Mouse (Mus musculus) embryonic facial prominence, embryonic 10.5 days (tissue): ENCODE data around the gene Itgb1bp1. TPM values are rescaled to one million over a fixed set of nuclear protein-coding genes. Genes with fewer than 3 reads are reported as not detected.
A peak's percentile ranks its signal among the peaks of the same experiment; 100 is the strongest.

Experiments used
- DNase-seq: peaks from one replicate; pipeline ENCODE4 v3.0.0-alpha.2; 2017; ENCODE audit warnings: low spot score
- H3K27ac ChIP-seq: fragments of 300-500 bp; sonication (generic); replicated peaks from 2 replicates; pipeline ENCODE4 v1.5.1; 2016; ENCODE audit warnings: mild to moderate bottlenecking
- H3K27me3 ChIP-seq: fragments of 300-500 bp; sonication (generic); replicated peaks from 2 replicates; pipeline ENCODE4 v1.6.1; 2016; ENCODE audit warnings: low read depth, mild to moderate bottlenecking; ENCODE audit not compliant: poor library complexity, severe bottlenecking
- H3K36me3 ChIP-seq: fragments of 300-500 bp; sonication (generic); replicated peaks from 2 replicates; pipeline ENCODE4 v1.6.1; 2016; ENCODE audit warnings: mild to moderate bottlenecking, moderate library complexity
- H3K4me1 ChIP-seq: fragments of 300-500 bp; sonication (generic); 2 replicates; pipeline ENCODE4 v1.6.1; 2016
- H3K4me3 ChIP-seq: fragments of 300-500 bp; sonication (generic); 2 replicates; pipeline ENCODE4 v1.5.1; 2016; ENCODE audit warnings: mild to moderate bottlenecking, moderate library complexity
- H3K9me3 ChIP-seq: fragments of 300-500 bp; sonication (generic); 2 replicates; pipeline ENCODE4 v1.6.1; 2016; ENCODE audit warnings: mild to moderate bottlenecking
- WGBS: fragments of 180-500 bp; shearing (Covaris S2); methylation state at CpG from one replicate; pipeline ENCODE4 v1.1.7; 2016; 5-methylcytosine and 5-hydroxymethylcytosine counted together
- polyA plus RNA-seq: library from polyadenylated mRNA; unstranded; fragments of >200 nt; fragmentation: Nextera tagmentation; extraction: Ambion mirVana; gene quantifications from 2 replicates; pipeline ENCODE4 v1.2.1, GENCODE M21; 2016

Gene Itgb1bp1
- polyA plus RNA-seq, 1 experiment from 2014 or later = 45.6 TPM

- WGBS = 90% methylated on average over 4 of the region's 4 CpGs
- H3K27ac ChIP-seq = no peak overlapping the region
- peaks cover 8% of the 10 kb centered on the region; the same call in 1 of the 2 replicates for H3K4me1 ChIP-seq
- no peak overlapping the region for H3K4me3 ChIP-seq
- no peaks in the 10 kb centered on the region for H3K27me3 ChIP-seq
- no peak for DNase-seq
- peaks cover 72% of the 10 kb centered on the region for H3K36me3 ChIP-seq
- H3K9me3 ChIP-seq = no peaks in the 10 kb centered on the region
Observed at GRCm38 (mm10) chr12:21320317-21320716, 34.2 kb upstream of the Itgb1bp1 start.

GRCm38 (mm10) chr12:21318143-21318895, 32.2 kb upstream of the Itgb1bp1 start:
- DNase-seq = peak; percentile 71
- peaks cover 8% of the 10 kb centered on the region; the same call in 1 of the 2 replicates for H3K4me1 ChIP-seq
- H3K27ac ChIP-seq = no peak overlapping the region
- 76% methylated on average over 12 of the region's 12 CpGs for WGBS
- no peaks in the 10 kb centered on the region for H3K9me3 ChIP-seq
- H3K4me3 ChIP-seq = no peak overlapping the region
- peaks cover 72% of the 10 kb centered on the region for H3K36me3 ChIP-seq
- H3K27me3 ChIP-seq = no peaks in the 10 kb centered on the region

DNA sequence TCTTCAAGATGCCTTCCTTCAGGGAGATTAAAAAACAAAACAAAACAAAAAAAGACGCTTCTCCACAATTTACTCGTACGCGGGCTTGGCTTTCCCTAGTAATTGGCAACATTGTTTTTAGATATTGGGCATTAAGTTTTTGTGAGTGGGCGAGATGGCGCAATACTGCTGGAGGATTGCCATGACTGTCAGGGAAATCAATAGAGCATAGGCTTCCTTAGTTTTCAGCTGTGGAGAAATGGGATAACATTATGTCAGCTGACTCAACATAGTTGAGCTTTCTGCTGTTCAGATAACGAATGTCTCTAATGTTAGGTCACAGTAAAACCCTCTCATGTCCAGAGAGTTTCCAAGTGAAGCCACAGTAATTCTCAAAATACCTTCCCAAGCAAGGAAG, 30.8 kb upstream of the Itgb1bp1 start:
- Histone ChIP-seq H3K27me3 (no peaks in the 10 kb centered on the region), H3K4me3 (peak overlapping the region; percentile 84), H3K4me1 (peaks cover 8% of the 10 kb centered on the region; the same call in 1 of the 2 replicates), H3K36me3 (peaks cover 72% of the 10 kb centered on the region), H3K27ac (0 out of 2 replicates have a peak overlapping the region, but pooled peaks have one; percentile 91), H3K9me3 (no peaks in the 10 kb centered on the region)
- no peak for DNase-seq
- WGBS = 42% methylated on average over 7 of the region's 7 CpGs

DNA sequence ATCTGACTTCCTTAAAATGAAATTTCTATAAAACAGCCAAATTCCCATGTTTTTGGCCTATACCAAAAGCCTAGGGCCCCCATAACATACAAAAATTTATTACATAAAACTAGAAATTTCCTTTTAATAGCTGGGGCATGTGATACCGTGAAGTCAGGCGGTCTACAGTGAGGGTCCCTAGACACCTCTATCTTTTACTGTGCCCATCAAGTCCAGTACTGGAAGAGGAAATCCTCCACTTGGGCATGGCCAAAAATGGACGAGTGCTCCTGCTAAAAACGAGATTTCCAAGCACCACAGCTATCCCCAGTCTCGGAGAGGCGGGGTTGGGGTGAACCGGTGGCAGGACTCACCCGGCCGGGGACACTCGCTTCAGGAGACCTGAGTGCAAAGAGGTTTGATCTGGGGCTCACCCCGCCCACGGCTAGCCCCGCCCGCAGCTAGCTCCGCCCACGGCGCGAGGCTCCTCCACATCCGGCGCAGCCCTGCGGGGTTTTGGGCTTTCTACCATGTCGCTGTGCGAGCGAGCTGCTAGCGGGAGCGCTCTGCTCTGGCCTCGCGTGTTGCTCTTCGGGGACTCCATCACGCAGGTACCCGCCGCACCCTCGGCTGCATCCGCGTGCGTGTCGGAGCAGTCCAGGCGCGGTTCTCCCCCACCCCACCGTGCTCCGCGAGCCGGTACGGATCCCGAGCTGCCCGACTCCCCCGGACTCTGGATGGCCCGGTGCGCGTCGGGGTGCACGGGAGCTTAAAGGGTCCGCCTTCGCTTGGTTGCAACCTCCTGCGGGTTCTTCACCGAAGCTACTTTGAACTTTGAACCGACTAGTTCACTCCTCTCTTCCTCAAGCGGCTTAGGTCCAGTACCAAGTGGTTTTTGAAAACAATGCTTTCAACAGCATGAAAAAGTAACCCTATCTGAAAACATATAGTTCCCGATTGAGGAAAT, 30.1 kb upstream of the Itgb1bp1 start, which contains the start of gene Iah1:
Gene Iah1 (plus strand): TSS at position 467 of the 946 bp plus-strand sequence.
- peak within 1 kb of the TSS; percentile 91 for H3K27ac ChIP-seq
- H3K36me3 ChIP-seq = peaks cover 72% of the 10 kb centered on the region
- peaks cover 8% of the 10 kb centered on the region; the same call in 1 of the 2 replicates for H3K4me1 ChIP-seq
- no peaks in the 10 kb centered on the region for H3K9me3 ChIP-seq
- WGBS = 2% methylated on average over 59 of the region's 59 CpGs
- peak; percentile 90 for DNase-seq
- H3K27me3 ChIP-seq = no peaks in the 10 kb centered on the region
- H3K4me3 ChIP-seq = peak within 1 kb of the TSS; percentile 84

- Histone ChIP-seq H3K9me3 (no peaks in the 10 kb centered on the region), H3K4me3 (no peak overlapping the region), H3K4me1 (peaks cover 7% of the 10 kb centered on the region; the same call in 1 of the 2 replicates), H3K36me3 (peaks cover 84% of the 10 kb centered on the region), H3K27ac (no peak overlapping the region), H3K27me3 (no peaks in the 10 kb centered on the region)
- 86% methylated on average over 5 of the region's 5 CpGs for WGBS
- DNase-seq = no peak
Observed at GRCm38 (mm10) chr12:21312201-21312600, 26.1 kb upstream of the Itgb1bp1 start.

- no peak overlapping the region for H3K27ac ChIP-seq
- no peak overlapping the region for H3K4me3 ChIP-seq
- DNase-seq = no peak
- H3K9me3 ChIP-seq = no peaks in the 10 kb centered on the region
- H3K27me3 ChIP-seq = no peaks in the 10 kb centered on the region
- H3K4me1 ChIP-seq = no peaks in the 10 kb centered on the region
- H3K36me3 ChIP-seq = peaks cover 100% of the 10 kb centered on the region
- WGBS = 89% methylated on average over 4 of the region's 4 CpGs
Observed at GRCm38 (mm10) chr12:21306721-21307120, 20.6 kb upstream of the Itgb1bp1 start.

DNA sequence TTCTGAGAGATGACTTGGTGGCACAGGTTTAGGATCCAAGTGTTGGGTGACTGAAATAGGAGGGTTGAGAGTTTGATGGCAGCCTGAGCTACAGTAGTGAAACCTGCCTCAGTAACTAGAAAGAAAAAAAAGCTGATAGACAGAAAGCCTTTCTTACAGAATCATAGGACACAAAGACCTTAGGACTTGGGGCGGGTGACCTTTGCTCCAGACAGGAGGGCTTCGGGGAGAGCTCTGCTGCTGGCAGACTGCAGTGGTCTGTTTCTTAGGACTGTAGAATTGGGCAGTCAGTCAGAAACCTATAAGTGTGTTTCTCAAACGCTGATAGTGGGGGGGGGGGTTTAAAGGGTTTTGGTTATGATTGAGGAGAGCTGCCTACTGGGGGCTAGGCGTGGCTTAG, 19.7 kb upstream of the Itgb1bp1 start:
- Histone ChIP-seq H3K27ac (no peak overlapping the region), H3K27me3 (no peaks in the 10 kb centered on the region), H3K4me1 (no peaks in the 10 kb centered on the region), H3K9me3 (no peaks in the 10 kb centered on the region), H3K36me3 (peaks cover 100% of the 10 kb centered on the region), H3K4me3 (no peak overlapping the region)
- DNase-seq = no peak
- WGBS = 93% methylated on average over 4 of the region's 4 CpGs

GRCm38 (mm10) chr12:21302361-21302783, 16.3 kb upstream of the Itgb1bp1 start:
- no peak for DNase-seq
- Histone ChIP-seq H3K36me3 (peaks cover 100% of the 10 kb centered on the region), H3K4me3 (no peak overlapping the region), H3K27me3 (no peaks in the 10 kb centered on the region), H3K4me1 (no peaks in the 10 kb centered on the region), H3K27ac (no peak overlapping the region), H3K9me3 (no peaks in the 10 kb centered on the region)
- 88% methylated on average over 5 of the region's 5 CpGs for WGBS

GRCm38 (mm10) chr12:21301932-21302331, 15.8 kb upstream of the Itgb1bp1 start:
- H3K27ac ChIP-seq = no peak overlapping the region
- no peak for DNase-seq
- peaks cover 100% of the 10 kb centered on the region for H3K36me3 ChIP-seq
- H3K4me3 ChIP-seq = no peak overlapping the region
- H3K9me3 ChIP-seq = no peaks in the 10 kb centered on the region
- no peaks in the 10 kb centered on the region for H3K4me1 ChIP-seq
- H3K27me3 ChIP-seq = no peaks in the 10 kb centered on the region
- WGBS = 91% methylated on average over 8 of the region's 8 CpGs

DNA sequence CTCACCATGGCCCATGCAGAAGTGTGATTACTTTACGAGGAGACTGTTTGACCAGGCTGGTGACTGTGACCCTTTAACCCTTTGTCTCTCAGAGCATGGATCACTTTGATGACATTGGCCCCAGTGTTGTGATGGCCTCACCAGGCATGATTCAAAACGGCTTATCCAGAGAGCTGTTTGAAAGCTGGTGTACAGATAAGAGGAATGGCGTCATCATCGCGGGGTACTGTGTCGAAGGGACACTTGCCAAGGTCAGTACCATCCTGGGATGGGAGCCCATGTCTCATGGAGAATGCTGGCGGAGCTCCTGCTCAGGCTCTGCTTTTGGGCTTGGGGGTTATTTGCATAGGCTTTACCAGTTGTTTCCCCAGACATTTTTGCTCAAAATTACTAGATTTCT, 15.2 kb upstream of the Itgb1bp1 start:
- 91% methylated on average over 7 of the region's 7 CpGs for WGBS
- no peak overlapping the region for H3K27ac ChIP-seq

DNA sequence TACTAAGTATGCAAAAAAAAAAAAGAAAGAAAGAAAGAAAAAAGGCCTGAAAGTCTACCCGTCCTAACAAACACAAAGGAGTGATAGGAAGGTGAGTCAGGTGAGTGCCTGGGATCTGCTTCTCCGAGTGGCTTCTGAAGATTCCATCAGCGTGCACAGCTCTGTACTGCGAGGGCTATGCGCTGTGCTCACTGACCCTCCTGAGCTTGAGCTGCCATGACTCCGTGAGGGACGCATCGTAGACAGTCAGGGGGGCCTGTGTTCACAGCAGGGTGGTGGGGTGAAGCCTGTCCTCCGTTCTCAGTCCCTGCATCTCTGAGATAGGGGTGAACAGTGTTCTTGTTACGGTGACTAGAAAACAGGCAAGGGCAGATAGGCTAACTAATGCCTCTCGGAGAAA, 12.8 kb upstream of the Itgb1bp1 start:
- Histone ChIP-seq H3K36me3 (peaks cover 100% of the 10 kb centered on the region), H3K4me1 (no peaks in the 10 kb centered on the region), H3K4me3 (no peak overlapping the region), H3K27ac (no peak overlapping the region), H3K27me3 (no peaks in the 10 kb centered on the region), H3K9me3 (no peaks in the 10 kb centered on the region)
- WGBS = 94% methylated on average over 11 of the region's 11 CpGs
- DNase-seq = no peak

More for the DNA sequence above, 15.2 kb upstream of the Itgb1bp1 start:
- Histone ChIP-seq H3K36me3 (peaks cover 100% of the 10 kb centered on the region), H3K4me1 (no peaks in the 10 kb centered on the region), H3K4me3 (no peak overlapping the region), H3K9me3 (no peaks in the 10 kb centered on the region), H3K27me3 (no peaks in the 10 kb centered on the region)
- no peak for DNase-seq

DNA sequence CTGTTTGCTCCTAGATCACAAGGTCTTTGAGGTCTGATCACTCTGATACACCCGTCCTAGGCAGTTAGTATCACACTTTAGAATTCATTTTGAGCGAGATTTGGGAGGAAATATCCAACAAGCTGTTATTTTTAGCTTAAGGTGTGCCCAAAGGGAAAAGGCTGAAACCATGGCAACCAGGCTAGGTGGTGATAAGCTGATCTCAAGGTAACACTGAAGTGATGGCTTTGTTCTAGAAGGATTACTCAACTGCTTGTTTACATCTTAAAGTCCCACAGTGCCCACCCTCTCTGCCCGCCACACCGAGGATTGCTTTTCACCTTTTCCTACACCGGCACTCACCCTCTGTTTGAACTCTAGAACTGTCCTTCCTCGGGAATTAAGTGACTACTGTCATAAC, 3.6 kb upstream of the Itgb1bp1 start:
- Histone ChIP-seq H3K27me3 (no peaks in the 10 kb centered on the region), H3K9me3 (no peaks in the 10 kb centered on the region), H3K4me1 (peaks cover 19% of the 10 kb centered on the region), H3K27ac (no peak overlapping the region), H3K36me3 (peaks cover 63% of the 10 kb centered on the region), H3K4me3 (no peak overlapping the region)
- DNase-seq = no peak
- 87% methylated on average over 6 of the region's 6 CpGs for WGBS
